Mouse (Mus musculus): ENCODE measurements around the gene Slfn3.

GRCm38 (mm10) chr11:83221328-83221877 lies 30.3 kb downstream of the Slfn3 start:
- TF ChIP-seq CTCF (IDR thresholded peaks at IDR 0.05; ENCODE audit: borderline replicate concordance, insufficient read depth, low read length) (no peak), POLR2A (IDR thresholded peaks at IDR 0.05; ENCODE audit: low read depth, low read length) (no peak)
